Mouse (Mus musculus): ENCODE results near the gene Hspa8.
"Not testable (repeated sequence)": the region's sequence is repeated elsewhere in the genome, so short reads cannot be mapped to it uniquely, and the experiment has no call there.

The Hspa8 gene

GRCm38 (mm10) chr9:40784374-40784967, 16.3 kb upstream of the Hspa8 start:
- no peak for DNase-seq (ENCODE audit: low spot score)

- no peak for DNase-seq (ENCODE audit: low spot score)
These were observed 15.3 kb upstream of the Hspa8 start for GRCm38 (mm10) chr9:40785452-40785851.

- not testable (repeated sequence) for DNase-seq (ENCODE audit: low spot score)
These were observed 14.0 kb upstream of the Hspa8 start for GRCm38 (mm10) chr9:40786820-40787219.

- no peak for DNase-seq (ENCODE audit: low spot score)
These were observed 8.7 kb upstream of the Hspa8 start for GRCm38 (mm10) chr9:40791864-40792633.

- DNase-seq (ENCODE audit: low spot score), result no peak
These were observed 7.2 kb upstream of the Hspa8 start for GRCm38 (mm10) chr9:40793581-40793980.

- DNase-seq (ENCODE audit: low spot score), result no peak
These were observed 6.5 kb upstream of the Hspa8 start for GRCm38 (mm10) chr9:40794251-40794650.

GRCm38 (mm10) chr9:40794926-40795325, 5.9 kb upstream of the Hspa8 start:
- no peak for DNase-seq (ENCODE audit: low spot score)

- no peak for DNase-seq (ENCODE audit: low spot score)
These were observed 5.2 kb upstream of the Hspa8 start for GRCm38 (mm10) chr9:40795562-40795961.

- DNase-seq (ENCODE audit: low spot score), result no peak
These were observed 4.7 kb upstream of the Hspa8 start for GRCm38 (mm10) chr9:40796054-40796453.

- no peak for DNase-seq (ENCODE audit: low spot score)
These were observed 2.4 kb upstream of the Hspa8 start for GRCm38 (mm10) chr9:40798247-40798960.

GRCm38 (mm10) chr9:40799112-40799511, 1.7 kb upstream of the Hspa8 start:
- no peak for DNase-seq (ENCODE audit: low spot score)

GRCm38 (mm10) chr9:40799837-40800501, 815 bp upstream of the Hspa8 start:
- DNase-seq (ENCODE audit: low spot score), result peak; percentile 22

- DNase-seq (ENCODE audit: low spot score), result not testable (repeated sequence)
These were observed 1.1 kb downstream of the Hspa8 start for GRCm38 (mm10) chr9:40801614-40802532.

- not testable (repeated sequence) for DNase-seq (ENCODE audit: low spot score)
These were observed 1.7 kb downstream of the Hspa8 start for GRCm38 (mm10) chr9:40802533-40802875.

GRCm38 (mm10) chr9:40804576-40804975, 3.8 kb downstream of the Hspa8 start:
- not testable (repeated sequence) for DNase-seq (ENCODE audit: low spot score)

GRCm38 (mm10) chr9:40805263-40805662, 4.5 kb downstream of the Hspa8 start:
- no peak for DNase-seq (ENCODE audit: low spot score)

GRCm38 (mm10) chr9:40806440-40807288, 5.9 kb downstream of the Hspa8 start:
- no peak for DNase-seq (ENCODE audit: low spot score)

- no peak for DNase-seq (ENCODE audit: low spot score)
These were observed 6.6 kb downstream of the Hspa8 start for GRCm38 (mm10) chr9:40807289-40807920.

- DNase-seq (ENCODE audit: low spot score), result no peak
These were observed 7.5 kb downstream of the Hspa8 start for GRCm38 (mm10) chr9:40808061-40808906.
